Mouse (Mus musculus): ENCODE measurements at regions not wholly inside any gene's neighbourhood (a gene's known extent, or its start where the extent isn't known, plus 50 kb on each side); places are given as distances from the start of the nearest gene placed in this dataset.
"Not testable (repeated sequence)": the region's sequence is repeated elsewhere in the genome, so short reads cannot be mapped to it uniquely, and the experiment has no call there.

DNA sequence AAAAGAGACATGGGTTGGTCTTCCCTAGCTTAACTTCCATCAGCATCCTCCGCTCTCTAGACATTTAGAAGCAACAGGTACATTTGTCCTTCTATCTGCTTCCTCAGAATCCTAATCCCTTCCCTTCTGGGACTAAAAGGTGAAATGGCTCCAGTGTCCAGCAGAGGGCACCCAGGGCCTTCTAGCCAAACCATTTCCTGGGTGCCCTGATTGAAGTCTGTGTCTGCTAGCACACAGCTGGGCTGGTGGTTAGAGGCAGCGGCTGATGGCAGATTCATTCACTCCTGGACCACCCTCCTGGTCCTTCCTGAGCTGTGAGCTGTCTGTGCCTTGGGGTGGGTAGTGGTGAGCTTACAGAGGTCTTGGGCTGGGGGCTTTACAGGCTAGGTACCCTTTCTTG is 76.5 kb upstream of the Col13a1 start:
- DNase-seq: peak; percentile 58 to 78

DNA sequence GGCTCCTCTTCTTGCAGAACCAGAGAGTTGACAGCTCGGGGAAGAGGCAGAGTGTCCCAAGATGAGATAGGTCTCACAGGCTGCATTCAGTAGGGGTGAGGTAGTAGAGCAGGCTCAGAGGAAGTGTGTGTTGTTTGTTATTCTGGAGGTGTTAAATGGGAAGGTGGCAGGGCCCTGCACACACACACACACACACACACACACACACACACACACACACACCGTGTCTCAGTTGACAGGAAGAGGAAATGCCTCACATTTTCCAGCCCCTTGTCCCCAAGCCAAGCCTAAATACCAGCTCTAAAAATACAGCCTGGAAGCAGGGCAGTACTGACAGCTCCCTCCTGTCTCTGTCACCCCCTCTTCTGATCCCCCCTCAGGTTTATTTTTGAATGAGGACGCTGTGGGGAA is 70.9 kb upstream of the Col13a1 start:
- DNase-seq: peak; percentile 74 to 75

DNA sequence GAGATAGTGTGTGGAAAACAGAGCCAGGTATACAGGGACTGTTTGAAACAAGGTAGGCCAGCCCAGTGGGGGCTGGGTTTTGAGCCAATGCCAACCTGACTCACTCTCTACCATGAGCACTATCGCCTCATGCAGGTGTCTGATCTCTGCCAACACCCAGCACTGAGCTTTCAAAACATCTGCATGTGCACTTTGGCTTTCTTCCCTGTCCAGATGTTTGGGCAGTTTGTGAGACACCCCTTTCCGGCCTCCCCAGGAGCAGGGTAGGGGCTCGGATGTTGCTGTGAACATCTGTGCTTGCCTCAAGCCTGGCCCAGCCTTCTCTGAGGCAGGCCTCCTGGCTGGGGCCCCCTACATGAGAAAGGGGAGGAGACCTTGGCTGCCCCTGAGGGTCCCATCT is 65.5 kb upstream of the Col13a1 start:
- DNase-seq: no peak

DNA sequence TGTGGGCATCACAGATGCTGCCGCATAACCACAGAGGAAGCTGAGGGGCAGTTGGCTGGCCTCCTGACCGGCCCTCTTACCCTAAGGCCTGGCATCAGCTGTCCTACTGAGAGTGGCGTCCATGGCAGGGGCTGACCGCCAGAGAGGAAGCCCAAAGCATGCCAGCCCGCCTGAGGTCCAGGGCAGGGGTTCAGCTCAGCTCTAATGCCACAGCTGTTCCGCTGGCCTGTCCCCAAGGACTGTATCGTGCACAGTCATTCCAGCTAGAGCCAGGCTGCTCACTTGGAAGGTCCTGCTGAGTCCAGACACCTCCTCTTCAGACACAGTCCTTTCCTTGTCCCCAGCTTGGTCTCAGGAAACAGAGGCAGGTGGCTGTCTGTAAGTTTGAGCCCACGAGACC is 61.0 kb upstream of the Col13a1 start:
- no peak for DNase-seq

DNA sequence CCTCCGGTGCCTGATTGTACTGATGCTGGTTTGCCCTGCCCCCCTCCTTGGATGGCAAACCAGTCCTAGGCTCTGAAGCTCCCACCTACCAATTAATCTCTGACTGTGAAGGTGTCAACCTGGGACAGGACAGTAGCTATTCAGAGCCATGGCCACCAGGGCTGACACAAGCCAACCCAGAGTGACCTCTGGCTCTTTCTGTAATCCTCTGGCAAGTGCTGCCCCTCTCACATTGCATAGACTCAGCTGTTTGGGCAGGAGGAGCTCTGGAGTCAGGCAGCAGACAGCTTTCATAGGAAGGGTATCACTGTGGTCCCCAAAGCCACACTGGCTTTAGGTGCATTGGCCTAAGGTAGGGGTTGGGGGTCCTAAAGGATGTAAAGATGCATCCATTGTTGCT is 59.7 kb upstream of the Col13a1 start:
- DNase-seq: no peak

DNA sequence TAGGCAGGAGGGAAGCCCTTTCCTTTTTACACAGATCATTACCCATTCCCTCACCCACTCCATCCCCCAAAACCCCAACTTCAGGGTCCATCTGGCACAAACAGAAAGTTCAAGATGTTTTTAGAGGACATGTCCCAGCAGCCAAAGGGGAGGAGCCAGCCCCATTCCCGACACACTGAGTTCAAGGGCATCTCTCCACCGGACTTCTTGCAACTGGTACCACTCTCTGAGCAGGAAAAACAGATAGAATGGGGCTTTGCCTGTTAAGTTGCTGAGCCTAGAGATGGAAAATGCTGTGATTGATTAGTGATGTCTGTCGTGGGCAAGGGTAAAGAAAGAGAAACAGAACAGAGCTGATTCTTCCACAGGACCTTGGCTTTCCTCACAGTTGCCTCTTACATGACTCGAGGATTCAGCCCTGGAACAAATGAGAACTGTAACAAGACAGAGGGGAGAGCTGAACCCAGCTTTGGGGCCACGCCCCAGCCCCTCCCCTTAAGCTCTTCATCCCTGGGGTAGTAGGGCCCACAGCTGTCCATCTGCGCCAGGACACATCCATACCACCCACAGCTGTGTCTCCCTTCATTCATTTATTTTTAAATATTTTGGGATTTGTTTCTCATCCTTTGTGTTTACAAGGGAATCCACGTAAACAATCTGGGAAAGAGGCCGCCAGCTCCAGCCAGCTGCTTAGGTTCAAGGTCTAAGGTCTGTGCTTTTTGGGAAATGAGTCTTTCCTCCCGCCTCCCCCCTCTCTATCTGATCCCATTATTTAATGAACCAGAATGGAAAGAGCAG is 58.7 kb upstream of the Col13a1 start:
- DNase-seq: no peak

DNA sequence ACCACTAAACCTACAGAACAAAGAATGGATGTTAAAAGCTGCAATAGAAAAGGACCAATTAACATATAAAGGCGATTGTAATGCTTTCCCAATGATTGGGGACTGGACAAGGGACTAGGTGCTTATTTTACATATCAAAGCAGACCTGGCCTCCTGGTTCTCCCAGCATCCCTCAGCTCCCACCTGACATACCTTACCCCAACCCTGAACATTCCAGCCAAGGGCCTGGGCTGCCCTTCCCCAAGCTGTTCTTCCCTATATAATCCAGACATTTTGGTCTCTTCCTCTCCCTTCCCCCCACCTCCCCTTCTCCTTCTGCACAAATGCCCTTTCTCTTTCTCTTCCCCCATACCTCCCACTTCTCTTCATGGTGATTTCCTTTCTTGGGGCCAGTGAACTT is 57.9 kb upstream of the Col13a1 start:
- no peak for DNase-seq

DNA sequence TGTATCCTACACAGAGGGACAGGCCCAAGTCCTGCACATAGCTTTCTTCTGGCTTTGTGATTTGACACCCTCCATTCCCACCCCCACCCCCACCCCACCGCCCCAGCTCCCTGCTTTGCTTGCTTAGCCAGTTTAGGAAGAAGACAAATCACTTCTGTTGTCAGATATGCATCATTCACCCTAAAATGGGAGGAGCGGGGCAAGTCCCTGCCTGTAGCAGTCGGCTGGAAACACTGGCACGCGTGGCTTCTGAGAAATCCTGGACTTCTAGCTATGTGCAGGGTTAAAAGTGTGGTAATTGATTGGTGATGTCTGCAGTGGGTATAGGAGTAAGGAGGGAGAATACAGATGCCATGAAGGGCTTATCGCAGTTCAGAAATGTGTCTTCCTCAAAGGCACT is 55.4 kb upstream of the Col13a1 start:
- DNase-seq: no peak

DNA sequence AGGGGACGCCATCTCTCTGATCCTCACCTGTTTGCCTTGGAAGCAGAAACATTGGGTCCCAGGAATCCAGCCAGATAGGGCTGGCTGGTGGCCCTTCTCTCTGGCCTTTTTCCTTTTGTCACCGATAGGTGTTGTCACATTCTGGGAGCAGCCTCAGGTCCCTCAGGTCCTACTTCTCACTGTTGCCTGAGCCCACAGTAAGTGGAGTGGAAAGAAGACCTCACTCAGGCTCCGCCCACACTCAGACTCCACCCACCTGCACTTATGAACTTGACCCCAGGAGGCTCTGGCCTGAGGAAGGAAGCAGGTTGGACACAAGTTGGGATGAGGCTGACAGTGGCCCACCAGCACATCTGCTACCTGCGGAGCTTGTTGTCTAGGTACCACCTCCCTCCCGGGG is 54.8 kb upstream of the Col13a1 start:
- DNase-seq: no peak

DNA sequence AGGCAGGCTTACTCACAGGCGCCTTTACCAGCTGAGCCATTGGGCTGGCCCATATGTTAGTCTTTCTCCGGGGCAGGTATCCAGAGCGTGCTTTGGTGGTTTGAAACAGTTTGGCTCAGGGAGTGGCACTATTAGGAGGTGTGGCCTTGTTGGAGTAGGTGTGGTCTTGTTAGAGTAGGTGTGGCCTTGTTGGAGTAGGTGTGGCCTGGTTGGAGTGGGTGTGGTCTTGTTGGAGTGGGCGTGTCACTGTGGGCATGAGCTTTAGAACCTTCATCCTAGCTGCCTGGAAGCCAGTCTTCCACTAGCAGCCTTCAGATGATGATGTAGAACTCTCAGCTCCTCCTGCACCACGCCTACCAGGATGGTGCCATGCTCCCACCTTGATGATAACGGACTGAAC is 53.1 kb upstream of the Col13a1 start:
- DNase-seq: not testable (repeated sequence)

DNA sequence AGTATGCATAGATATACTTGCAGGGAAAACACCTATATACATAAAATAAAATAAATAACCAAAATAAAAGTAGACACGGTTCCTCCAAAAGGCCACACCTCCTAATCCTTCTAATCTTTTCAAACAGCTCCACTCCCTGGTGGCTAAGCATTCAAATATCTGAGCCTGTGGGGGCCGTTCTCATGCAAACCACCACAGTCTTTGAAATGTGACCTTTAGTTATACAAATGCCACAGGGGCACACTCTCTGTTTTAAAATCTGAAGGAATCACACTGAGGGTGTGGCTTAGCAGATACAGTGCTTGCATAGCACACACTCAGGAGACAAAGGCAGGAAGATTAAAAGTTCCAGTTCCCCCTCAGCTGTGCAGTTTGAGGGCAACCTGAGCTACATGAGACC is 50.4 kb upstream of the Col13a1 start:
- DNase-seq: no peak
